Mouse (Mus musculus): Measurements from ENCODE around the gene Zfp831.
A peak's percentile ranks its signal among the peaks of the same experiment; 100 is the strongest.

Zfp831 gene

GRCm38 (mm10) chr2:174652864-174653263 is 9.5 kb downstream of the Zfp831 start:
- no peak for DNase-seq (ENCODE audit: low spot score)

GRCm38 (mm10) chr2:174655341-174655740 is 12.0 kb downstream of the Zfp831 start:
- DNase-seq (ENCODE audit: low spot score), result no peak

- peak; percentile 11 for DNase-seq (ENCODE audit: low spot score)
Measured at GRCm38 (mm10) chr2:174658229-174658844, 15.0 kb downstream of the Zfp831 start.

- no peak for DNase-seq (ENCODE audit: low spot score)
Measured at GRCm38 (mm10) chr2:174659874-174660273, 16.5 kb downstream of the Zfp831 start.

GRCm38 (mm10) chr2:174660321-174660720 is 17.0 kb downstream of the Zfp831 start:
- no peak for DNase-seq (ENCODE audit: low spot score)

GRCm38 (mm10) chr2:174661436-174662171 is 18.3 kb downstream of the Zfp831 start:
- DNase-seq (ENCODE audit: low spot score), result no peak

GRCm38 (mm10) chr2:174662593-174662992 is 19.3 kb downstream of the Zfp831 start:
- no peak for DNase-seq (ENCODE audit: low spot score)

GRCm38 (mm10) chr2:174665404-174665803 is 22.1 kb downstream of the Zfp831 start:
- DNase-seq (ENCODE audit: low spot score), result no peak

- no peak for DNase-seq (ENCODE audit: low spot score)
Measured at GRCm38 (mm10) chr2:174668806-174669205, 25.5 kb downstream of the Zfp831 start.

GRCm38 (mm10) chr2:174672506-174673190 is 29.3 kb downstream of the Zfp831 start:
- peak; percentile 61 for DNase-seq (ENCODE audit: low spot score)

- peak; percentile 69 for DNase-seq (ENCODE audit: low spot score)
Measured at GRCm38 (mm10) chr2:174673592-174674286, 30.4 kb downstream of the Zfp831 start.

- DNase-seq (ENCODE audit: low spot score), result no peak
Measured at GRCm38 (mm10) chr2:174674287-174675045, 31.1 kb downstream of the Zfp831 start.

GRCm38 (mm10) chr2:174675642-174676041 is 32.3 kb downstream of the Zfp831 start:
- peak; percentile 56 for DNase-seq (ENCODE audit: low spot score)

- no peak for DNase-seq (ENCODE audit: low spot score)
Measured at GRCm38 (mm10) chr2:174701351-174701750, 58.0 kb downstream of the Zfp831 start.

- no peak for DNase-seq (ENCODE audit: low spot score)
Measured at GRCm38 (mm10) chr2:174707101-174707500, 63.8 kb downstream of the Zfp831 start.

- no peak for DNase-seq (ENCODE audit: low spot score)
Measured at GRCm38 (mm10) chr2:174708587-174708986, 65.3 kb downstream of the Zfp831 start.

- DNase-seq (ENCODE audit: low spot score), result no peak
Measured at GRCm38 (mm10) chr2:174710185-174710584, 66.9 kb downstream of the Zfp831 start.

- no peak for DNase-seq (ENCODE audit: low spot score)
Measured at GRCm38 (mm10) chr2:174712043-174712442, 68.7 kb downstream of the Zfp831 start.

GRCm38 (mm10) chr2:174715938-174716337 is 72.6 kb downstream of the Zfp831 start:
- no peak for DNase-seq (ENCODE audit: low spot score)

- no peak for DNase-seq (ENCODE audit: low spot score)
Measured at GRCm38 (mm10) chr2:174717857-174718256, 74.5 kb downstream of the Zfp831 start.

GRCm38 (mm10) chr2:174727114-174727823 is 83.9 kb downstream of the Zfp831 start:
- DNase-seq (ENCODE audit: low spot score), result no peak
